Mouse (Mus musculus) intestine, embryonic 15.5 days (tissue): ENCODE results near the gene Tsga10ip. TPM values are rescaled to one million over a fixed set of nuclear protein-coding genes. Genes with fewer than 3 reads are reported as not detected.
A peak's percentile ranks its signal among the peaks of the same experiment; 100 is the strongest.

Source experiments
- ATAC-seq: fragments of 200-750 bp; cut with Nextera tagmentation; 2 replicates; pipeline ENCODE4 v1.8.0; 2017; ENCODE audit warnings: moderate TSS enrichment, moderate library complexity
- H3K27ac ChIP-seq: fragments of 300-500 bp; sonication (generic); 2 replicates; pipeline ENCODE4 v1.5.1; 2015; ENCODE audit warnings: mild to moderate bottlenecking, inconsistent platforms
- H3K27me3 ChIP-seq: fragments of 300-500 bp; sonication (generic); replicated peaks from 2 replicates; pipeline ENCODE4 v1.6.1; 2015; ENCODE audit warnings: inconsistent platforms
- H3K36me3 ChIP-seq: fragments of 300-500 bp; sonication (generic); 2 replicates; pipeline ENCODE4 v1.6.1; 2015; ENCODE audit warnings: inconsistent platforms
- H3K4me1 ChIP-seq: fragments of 300-500 bp; sonication (generic); replicated peaks from 2 replicates; pipeline ENCODE4 v1.6.1; 2015; ENCODE audit warnings: inconsistent platforms
- H3K4me2 ChIP-seq: fragments of 300-500 bp; sonication (generic); replicated peaks from 2 replicates; pipeline ENCODE4 v1.6.1; 2015; ENCODE audit warnings: mild to moderate bottlenecking, inconsistent platforms
- H3K4me3 ChIP-seq: fragments of 300-500 bp; sonication (generic); replicated peaks from 2 replicates; pipeline ENCODE4 v1.5.1; 2015; ENCODE audit warnings: inconsistent platforms
- H3K9ac ChIP-seq: fragments of 300-500 bp; sonication (generic); 2 replicates; pipeline ENCODE4 v1.6.1; 2015; ENCODE audit warnings: inconsistent platforms
- H3K9me3 ChIP-seq: fragments of 300-500 bp; sonication (generic); 2 replicates; pipeline ENCODE4 v1.6.1; 2016; ENCODE audit warnings: inconsistent platforms
- WGBS: fragments of 180-500 bp; shearing (Covaris S2); methylation state at CpG from one replicate; pipeline ENCODE4 v1.1.7; 2015; 5-methylcytosine and 5-hydroxymethylcytosine counted together
- polyA plus RNA-seq: library from polyadenylated mRNA; unstranded; fragments of >200 nt; fragmentation: Nextera tagmentation; extraction: Ambion mirVana; gene quantifications from 2 replicates; pipeline ENCODE4 v1.2.1, GENCODE M21; 2015

Gene Tsga10ip
- polyA plus RNA-seq: 4.3 and 10.8 TPM in 2 replicates

DNA sequence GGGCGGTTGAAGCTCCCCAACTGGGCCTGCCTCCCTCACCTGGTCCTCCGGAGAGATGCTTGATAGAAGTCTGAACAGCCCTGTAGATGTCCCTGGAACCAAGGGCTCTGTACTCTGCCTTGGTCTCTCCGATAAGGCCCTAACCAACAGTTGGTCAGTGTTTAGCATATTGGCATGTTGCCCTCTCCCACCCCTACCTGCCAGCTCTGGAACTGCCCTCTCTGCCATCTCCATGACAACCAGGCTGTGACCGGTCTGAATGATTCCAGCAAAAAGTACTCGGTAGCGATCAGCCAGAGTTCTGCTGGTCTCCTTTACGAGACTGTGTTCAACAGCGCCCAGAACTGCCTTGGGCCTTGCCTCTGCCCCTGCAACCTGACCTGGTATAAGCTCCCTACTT, at the start of gene Tsga10ip:
Tsga10ip (minus strand) TSS at position 234 of the 400 bp plus-strand sequence.
- no peaks in the 10 kb centered on the region for H3K9me3 ChIP-seq
- H3K9ac ChIP-seq: no peak within 1 kb of the TSS
- H3K4me2 ChIP-seq: no peak within 1 kb of the TSS
- no peaks in the 10 kb centered on the region for H3K27me3 ChIP-seq
- no peak for ATAC-seq
- H3K36me3 ChIP-seq: no peaks in the 10 kb centered on the region
- 72% methylated on average over 8 of the region's 8 CpGs for whole genome bisulfite sequencing
- H3K4me3 ChIP-seq: no peak within 1 kb of the TSS
- no peak within 1 kb of the TSS for H3K27ac ChIP-seq
- 0 out of 2 replicates have a peak, but pooled peaks cover 4% of the 10 kb centered on the region for H3K4me1 ChIP-seq

DNA sequence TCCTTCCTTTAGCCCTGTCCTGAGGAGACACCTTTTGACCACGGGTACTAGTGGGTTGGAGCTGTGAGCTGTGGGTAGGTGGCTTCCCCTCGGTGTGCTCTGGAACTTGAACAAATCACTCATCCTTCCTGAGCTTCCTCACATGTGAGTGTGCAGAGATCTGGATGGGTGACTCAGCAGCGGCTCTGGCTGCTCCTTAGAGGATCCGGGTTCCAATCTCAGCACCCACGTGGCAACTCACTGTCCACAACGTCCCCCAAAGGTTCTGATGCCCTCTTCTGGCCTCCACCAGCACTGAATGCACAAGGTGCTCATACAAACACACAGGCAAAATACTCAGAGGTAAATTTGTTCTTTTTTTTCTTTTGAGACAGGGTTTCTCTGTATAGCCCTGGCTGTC, 49.4 kb upstream of the Tsga10ip start:
- Histone ChIP-seq H3K9me3 (no peaks in the 10 kb centered on the region), H3K27me3 (peaks cover 34% of the 10 kb centered on the region), H3K4me3 (no peak overlapping the region), H3K4me2 (no peak overlapping the region), H3K27ac (no peak overlapping the region), H3K9ac (no peak overlapping the region), H3K36me3 (no peaks in the 10 kb centered on the region), H3K4me1 (peaks cover 33% of the 10 kb centered on the region)
- ATAC-seq: no peak
- WGBS: 77% methylated on average over 6 of the region's 6 CpGs

DNA sequence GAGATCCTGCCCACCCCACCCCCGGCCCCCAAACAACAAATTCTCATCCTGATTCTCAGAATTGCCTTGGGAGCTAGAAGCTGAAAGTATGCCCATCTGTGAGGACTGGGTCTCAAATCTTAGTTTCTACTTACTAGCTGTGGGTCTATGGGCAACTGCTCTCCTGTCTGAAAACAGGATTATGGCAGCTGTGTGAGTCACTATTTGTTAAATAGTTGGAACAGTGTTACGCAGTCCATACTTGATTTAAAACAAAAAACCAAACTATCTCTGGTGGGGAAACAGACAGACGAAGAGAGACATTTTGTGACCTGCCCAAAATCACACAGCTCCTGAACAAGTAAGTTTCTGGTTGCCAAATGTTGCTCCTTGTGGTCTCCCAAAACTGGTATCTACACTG, 47.3 kb upstream of the Tsga10ip start:
- Histone ChIP-seq H3K9ac (no peak overlapping the region), H3K27ac (no peak overlapping the region), H3K36me3 (no peaks in the 10 kb centered on the region), H3K4me3 (no peak overlapping the region), H3K4me1 (peaks cover 15% of the 10 kb centered on the region), H3K9me3 (no peaks in the 10 kb centered on the region), H3K4me2 (no peak overlapping the region), H3K27me3 (peaks cover 41% of the 10 kb centered on the region)
- ATAC-seq: no peak
- WGBS: 79% methylated on average over 3 of the region's 3 CpGs

DNA sequence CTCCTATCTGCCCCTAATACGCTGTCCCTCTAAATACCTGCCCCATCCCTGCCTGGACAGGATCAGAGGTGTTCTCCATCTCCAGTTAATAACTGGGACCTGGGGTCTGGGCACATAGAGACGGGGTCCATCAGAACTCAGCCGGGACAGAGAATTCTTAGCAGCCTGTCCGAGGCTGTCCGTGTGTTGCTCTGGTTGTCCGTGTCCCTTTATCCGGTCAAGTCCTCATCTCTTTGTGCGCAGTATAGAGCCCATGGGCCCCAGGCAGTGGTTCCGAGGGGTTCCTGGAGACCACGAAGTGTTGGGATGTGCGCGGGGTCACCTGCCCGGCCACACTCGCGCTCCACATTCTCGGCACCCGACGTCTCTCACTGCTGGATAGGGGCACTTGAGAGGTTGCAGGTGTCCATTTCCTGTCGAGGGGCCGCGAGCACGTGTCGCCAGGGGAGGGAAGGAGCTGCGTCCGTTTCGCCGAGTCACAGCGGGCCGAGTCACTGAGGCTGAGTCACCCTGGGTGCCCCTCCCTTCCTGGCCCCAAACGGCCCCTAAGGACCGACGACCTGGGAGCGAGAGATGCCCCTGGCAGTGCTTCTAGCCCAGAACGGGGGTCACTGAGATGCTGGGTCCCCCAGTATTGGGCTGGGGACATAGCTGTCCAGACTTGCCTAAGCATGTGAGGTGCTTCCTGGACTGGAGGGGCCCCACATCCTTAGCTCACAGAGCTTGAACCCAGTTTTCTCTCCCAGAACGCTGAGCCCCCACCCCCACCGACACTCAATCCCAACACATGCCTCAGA, 46.2 kb upstream of the Tsga10ip start:
- peaks cover 12% of the 10 kb centered on the region for H3K4me1 ChIP-seq
- no peak overlapping the region for H3K27ac ChIP-seq
- 5% methylated on average over 36 of the region's 36 CpGs for WGBS
- no peak for ATAC-seq
- H3K9ac ChIP-seq: peak overlapping the region; percentile 44; the same call in 1 of the 2 replicates
- peak overlapping the region; percentile 97 for H3K4me2 ChIP-seq
- peaks cover 45% of the 10 kb centered on the region for H3K27me3 ChIP-seq
- no peaks in the 10 kb centered on the region for H3K9me3 ChIP-seq
- H3K4me3 ChIP-seq: peak overlapping the region; percentile 54
- no peaks in the 10 kb centered on the region for H3K36me3 ChIP-seq

DNA sequence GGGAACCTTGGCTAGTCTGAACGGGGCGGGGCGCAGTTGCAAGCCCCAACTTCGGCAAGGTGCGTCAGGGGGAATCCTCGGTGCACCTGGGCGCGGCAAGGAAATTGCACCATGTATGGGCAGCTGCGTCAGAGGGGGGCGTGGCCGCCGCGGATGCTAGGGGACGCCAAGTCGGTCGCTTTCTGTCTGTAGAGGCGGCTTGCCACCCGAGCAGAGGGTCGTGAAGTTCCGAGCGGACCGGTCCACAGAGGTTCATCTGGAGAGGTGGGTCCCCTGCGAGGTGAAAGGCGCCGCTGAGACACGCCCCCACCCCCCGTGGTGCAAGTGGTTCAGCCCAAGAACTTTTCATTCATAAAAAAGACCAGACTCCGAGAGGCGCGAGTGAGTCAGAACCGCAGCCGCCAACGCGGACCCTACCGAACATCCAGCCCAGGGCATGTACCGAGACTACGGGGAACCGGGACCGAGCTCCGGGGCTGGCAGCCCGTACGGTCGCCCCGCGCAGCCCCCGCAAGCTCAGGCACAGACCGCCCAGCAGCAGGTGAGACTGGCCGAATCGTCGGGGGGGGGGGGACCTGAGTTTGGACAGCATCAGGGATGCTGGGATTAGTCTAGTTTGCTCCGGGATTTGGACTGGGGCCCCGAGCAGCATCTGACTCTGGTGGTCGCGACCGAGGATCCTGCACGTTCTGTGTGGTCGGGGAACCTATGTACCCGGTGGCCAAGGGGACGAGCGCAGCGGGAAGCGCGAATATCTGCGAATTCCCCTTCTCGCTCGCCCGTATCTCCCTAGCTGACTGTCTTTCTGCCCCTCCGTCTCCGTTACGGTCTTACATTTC, 45.4 kb upstream of the Tsga10ip start, which contains the start of gene Fosl1:
Fosl1 (plus strand) TSS at position 33 of the 839 bp plus-strand sequence.
- no peak within 1 kb of the TSS for H3K27ac ChIP-seq
- peak within 1 kb of the TSS; percentile 97 for H3K4me2 ChIP-seq
- WGBS: under 1% methylated on average over 67 of the region's 70 CpGs
- H3K36me3 ChIP-seq: no peaks in the 10 kb centered on the region
- H3K9me3 ChIP-seq: no peaks in the 10 kb centered on the region
- H3K27me3 ChIP-seq: peaks cover 45% of the 10 kb centered on the region
- H3K4me3 ChIP-seq: peak within 1 kb of the TSS; percentile 54
- ATAC-seq: peak; percentile 82
- H3K4me1 ChIP-seq: peaks cover 12% of the 10 kb centered on the region
- H3K9ac ChIP-seq: peak within 1 kb of the TSS; percentile 44

DNA sequence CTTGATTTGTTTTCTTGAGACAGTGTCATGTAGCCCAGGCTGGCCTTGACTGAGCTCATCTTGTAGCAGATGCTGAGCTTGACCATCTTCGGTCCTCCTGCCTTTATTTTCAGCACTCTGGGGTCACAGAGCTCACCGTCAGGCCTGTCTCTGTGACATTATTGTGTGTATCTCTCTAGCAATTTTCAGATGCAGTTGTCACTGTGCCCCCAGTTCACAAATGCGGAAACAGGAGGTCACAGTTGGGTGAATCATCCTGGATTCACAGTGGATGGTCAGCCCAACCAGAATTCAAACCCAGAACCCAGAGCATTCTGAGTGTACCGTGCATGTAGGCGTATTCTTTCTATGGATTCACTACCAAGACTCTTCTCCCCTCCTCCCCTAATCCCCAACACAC, 43.4 kb upstream of the Tsga10ip start:
- H3K36me3 ChIP-seq: no peaks in the 10 kb centered on the region
- 93% methylated on average over 5 of the region's 5 CpGs for WGBS
- H3K4me2 ChIP-seq: no peak overlapping the region
- H3K9me3 ChIP-seq: no peaks in the 10 kb centered on the region
- no peak for ATAC-seq
- no peak overlapping the region for H3K27ac ChIP-seq
- H3K27me3 ChIP-seq: peaks cover 45% of the 10 kb centered on the region
- peaks cover 12% of the 10 kb centered on the region for H3K4me1 ChIP-seq
- no peak overlapping the region for H3K9ac ChIP-seq
- H3K4me3 ChIP-seq: no peak overlapping the region

DNA sequence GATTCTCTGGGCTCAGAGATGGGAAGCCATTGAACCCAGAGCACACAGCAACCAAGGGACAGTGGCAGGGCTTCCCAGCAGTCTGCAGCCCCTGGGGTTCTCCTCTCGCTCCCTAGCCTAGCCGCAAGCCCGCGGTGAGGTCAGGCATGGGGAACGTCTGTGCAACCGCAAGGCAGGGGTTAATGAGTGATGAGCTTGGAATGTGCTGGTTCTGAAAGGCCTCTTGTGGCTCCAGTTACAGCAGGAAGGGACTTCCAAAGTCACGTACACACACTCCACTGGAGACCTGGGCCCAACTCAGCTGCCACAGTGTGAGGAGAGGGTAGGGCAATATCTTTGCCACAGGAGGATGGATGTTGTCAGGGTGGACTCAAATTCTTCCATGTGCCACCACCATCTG, 42.6 kb upstream of the Tsga10ip start:
- 22% methylated on average over 7 of the region's 7 CpGs for WGBS
- no peak for ATAC-seq
- no peak overlapping the region for H3K4me3 ChIP-seq

DNA sequence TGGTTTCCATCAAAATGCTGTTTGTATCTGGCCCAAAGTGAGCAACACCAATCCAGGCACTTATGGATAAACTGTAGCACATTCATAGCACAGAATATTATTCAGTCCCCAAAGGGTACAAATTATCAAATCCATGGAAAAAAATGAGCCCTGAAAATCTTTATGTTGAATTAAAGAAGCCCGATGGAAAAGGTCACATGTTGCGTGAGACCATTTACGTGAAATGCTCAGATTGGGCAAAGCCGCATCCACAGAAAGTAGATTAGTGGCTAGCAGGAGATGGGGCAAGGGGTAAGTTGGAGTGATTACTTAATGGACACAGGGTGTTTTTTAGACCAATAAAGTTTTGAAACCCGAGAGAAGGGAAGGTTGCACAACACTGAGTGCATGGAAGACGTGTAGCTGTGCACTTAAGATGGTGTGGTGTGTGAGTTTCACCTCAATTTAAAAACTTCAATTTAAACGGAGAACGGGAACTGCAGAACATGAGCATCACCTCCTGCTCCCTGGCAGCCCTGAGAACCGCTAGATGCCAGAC, 42.1 kb upstream of the Tsga10ip start:
- H3K4me2 ChIP-seq: no peak overlapping the region
- no peak for ATAC-seq

More for the DNA sequence above, 42.6 kb upstream of the Tsga10ip start:
- H3K4me1 ChIP-seq: peaks cover 12% of the 10 kb centered on the region
- H3K27ac ChIP-seq: no peak overlapping the region
- H3K9me3 ChIP-seq: no peaks in the 10 kb centered on the region
- H3K9ac ChIP-seq: no peak overlapping the region
- H3K27me3 ChIP-seq: peaks cover 39% of the 10 kb centered on the region
- H3K4me2 ChIP-seq: no peak overlapping the region
- no peaks in the 10 kb centered on the region for H3K36me3 ChIP-seq

DNA sequence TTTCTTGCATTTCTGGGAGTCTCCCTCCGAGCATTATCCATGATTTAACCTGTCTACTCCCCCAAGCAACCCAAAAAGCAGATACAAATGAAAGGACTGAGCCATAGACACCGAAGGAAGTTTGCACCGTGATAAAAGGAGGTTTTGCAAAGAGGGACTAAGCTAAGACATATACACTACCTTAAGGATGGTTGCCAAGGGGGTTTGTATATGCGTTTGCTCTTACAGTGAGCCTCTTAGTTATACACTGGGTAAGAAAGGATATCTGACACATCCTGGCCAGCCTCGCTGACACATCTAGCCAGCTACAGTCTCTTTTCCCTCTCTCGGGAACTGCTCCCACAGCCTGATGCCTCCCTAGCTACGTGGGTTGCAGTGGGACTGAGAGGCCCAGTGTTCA, 31.6 kb upstream of the Tsga10ip start:
- Histone ChIP-seq H3K4me3 (peak overlapping the region; percentile 35; the same call in 1 of the 2 replicates), H3K27ac (peak overlapping the region; percentile 74), H3K9ac (peak overlapping the region; percentile 45; the same call in 1 of the 2 replicates), H3K4me2 (peak overlapping the region; percentile 88), H3K9me3 (no peaks in the 10 kb centered on the region), H3K27me3 (no peaks in the 10 kb centered on the region), H3K4me1 (peaks cover 13% of the 10 kb centered on the region), H3K36me3 (no peaks in the 10 kb centered on the region)
- ATAC-seq: no peak
- 64% methylated on average over 7 of the region's 7 CpGs for WGBS

More for the DNA sequence above, 42.1 kb upstream of the Tsga10ip start:
- no peaks in the 10 kb centered on the region for H3K9me3 ChIP-seq
- no peaks in the 10 kb centered on the region for H3K36me3 ChIP-seq
- WGBS: 61% methylated on average over 9 of the region's 9 CpGs
- peaks cover 35% of the 10 kb centered on the region for H3K27me3 ChIP-seq
- no peak overlapping the region for H3K27ac ChIP-seq
- no peak overlapping the region for H3K9ac ChIP-seq
- H3K4me1 ChIP-seq: peaks cover 12% of the 10 kb centered on the region
- H3K4me3 ChIP-seq: no peak overlapping the region

DNA sequence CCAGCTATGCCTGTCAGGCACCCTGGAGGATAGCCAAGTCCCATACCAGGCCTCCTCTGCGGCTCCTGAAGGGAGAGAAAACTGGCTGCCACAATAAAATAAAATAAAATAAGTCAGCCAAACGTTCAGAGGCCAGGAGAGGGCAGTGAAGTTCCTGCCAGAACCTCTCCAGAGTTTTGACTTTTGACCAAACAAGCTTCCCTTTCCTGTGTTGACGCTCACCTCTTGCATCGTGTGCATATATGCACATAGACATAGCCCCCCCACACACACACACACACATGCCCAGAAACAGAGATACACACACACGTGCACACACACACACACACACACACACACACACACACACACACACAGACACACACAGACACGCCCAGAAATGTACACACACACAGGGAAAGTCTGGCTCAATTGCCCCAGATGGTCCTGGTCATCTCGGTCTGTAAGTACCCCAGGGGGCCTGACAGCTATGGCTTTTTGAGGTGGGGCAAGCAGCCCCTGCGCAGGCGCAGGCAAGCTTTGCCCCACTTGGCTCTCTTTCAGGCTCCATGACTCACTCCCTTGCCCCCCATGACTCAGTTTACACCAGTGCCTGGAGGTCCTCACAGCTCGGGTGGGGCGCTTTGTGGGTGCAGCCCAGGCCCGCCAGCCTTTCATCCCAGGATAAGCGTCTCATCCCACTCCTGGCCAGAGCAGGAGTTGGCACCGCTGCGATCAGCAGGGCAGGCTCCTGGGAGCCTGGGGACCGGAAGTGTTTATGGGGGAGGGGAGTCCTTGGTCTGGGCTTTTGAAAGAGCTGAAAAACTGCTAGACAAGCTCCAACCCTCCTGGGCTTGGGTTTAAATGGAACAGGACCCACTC, 30.9 kb upstream of the Tsga10ip start:
- Histone ChIP-seq H3K4me2 (peak overlapping the region; percentile 88), H3K4me1 (peaks cover 13% of the 10 kb centered on the region), H3K9me3 (no peaks in the 10 kb centered on the region), H3K27me3 (no peaks in the 10 kb centered on the region), H3K36me3 (no peaks in the 10 kb centered on the region), H3K9ac (peak overlapping the region; percentile 45), H3K4me3 (peak overlapping the region; percentile 35), H3K27ac (peak overlapping the region; percentile 74)
- peak; percentile 73 for ATAC-seq
- 4% methylated on average over 16 of the region's 16 CpGs for WGBS

DNA sequence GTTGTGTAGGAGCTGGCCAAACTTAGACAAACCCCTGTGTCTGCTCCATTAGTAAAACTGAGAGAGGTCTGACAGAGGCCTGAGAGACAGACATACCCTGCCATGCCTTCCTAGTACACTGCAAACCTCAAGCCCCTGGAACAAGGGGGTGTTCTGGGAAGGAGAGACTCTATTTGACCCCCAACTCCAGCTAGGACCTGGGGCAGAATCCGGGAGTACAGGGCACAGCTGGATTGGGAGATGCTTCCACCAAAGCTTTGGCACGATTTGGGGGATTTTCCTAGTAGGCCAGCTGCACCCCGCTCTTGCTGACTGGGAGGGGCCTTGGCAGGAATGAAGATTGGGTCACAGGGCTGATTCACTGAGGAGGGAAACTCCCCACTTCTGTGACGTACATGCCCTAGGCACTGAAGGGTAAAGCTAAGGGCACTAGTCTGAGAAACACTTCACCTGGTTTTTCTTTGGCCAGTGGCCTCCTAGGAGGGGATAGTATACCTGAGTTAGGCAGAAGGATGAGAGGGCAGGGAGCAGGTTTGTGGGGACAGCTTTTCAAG, 29.7 kb upstream of the Tsga10ip start:
- Histone ChIP-seq H3K27ac (no peak overlapping the region), H3K4me2 (no peak overlapping the region), H3K4me3 (no peak overlapping the region), H3K27me3 (no peaks in the 10 kb centered on the region), H3K9ac (no peak overlapping the region), H3K9me3 (no peaks in the 10 kb centered on the region), H3K4me1 (peaks cover 19% of the 10 kb centered on the region), H3K36me3 (peaks cover 3% of the 10 kb centered on the region; the same call in 1 of the 2 replicates)
- no peak for ATAC-seq
- WGBS: 73% methylated on average over 4 of the region's 4 CpGs
